Mouse (Mus musculus): ENCODE results near the gene Rsrc1. TPM values are rescaled to one million over a fixed set of nuclear protein-coding genes. Genes with fewer than 3 reads are reported as not detected.
A peak's percentile ranks its signal among the peaks of the same experiment; 100 is the strongest.

Gene Rsrc1
- total RNA-seq, 2 experiments from 2014 or later: 33.0 to 34.6 TPM

- DNase-seq (ENCODE audit: extremely low spot score in 1 of 2, low spot score in 1 of 2): no peak
These were observed 385.1 kb downstream of the Rsrc1 start for GRCm38 (mm10) chr3:67366087-67366892.

- no peak for DNase-seq (ENCODE audit: extremely low spot score in 1 of 2, low spot score in 1 of 2)
These were observed 386.3 kb downstream of the Rsrc1 start for GRCm38 (mm10) chr3:67367481-67367880.

- no peak for DNase-seq (ENCODE audit: extremely low spot score in 1 of 2, low spot score in 1 of 2)
These were observed 388.4 kb downstream of the Rsrc1 start for GRCm38 (mm10) chr3:67369407-67370079.

- DNase-seq (ENCODE audit: extremely low spot score in 1 of 2, low spot score in 1 of 2): no peak
These were observed 391.0 kb downstream of the Rsrc1 start for GRCm38 (mm10) chr3:67372194-67372593.

- no peak for DNase-seq (ENCODE audit: extremely low spot score in 1 of 2, low spot score in 1 of 2)
These were observed 391.6 kb downstream of the Rsrc1 start for GRCm38 (mm10) chr3:67372781-67373180.

GRCm38 (mm10) chr3:67373872-67374271 lies 392.7 kb downstream of the Rsrc1 start, which contains the start of gene Mlf1:
Mlf1 (plus strand) TSS chr3:67374097.
- peak; percentile 71 to 72 for DNase-seq (ENCODE audit: extremely low spot score in 1 of 2, low spot score in 1 of 2)

- DNase-seq (ENCODE audit: extremely low spot score in 1 of 2, low spot score in 1 of 2): no peak
These were observed 393.2 kb downstream of the Rsrc1 start for GRCm38 (mm10) chr3:67374360-67374778.

GRCm38 (mm10) chr3:67375063-67375462 lies 393.9 kb downstream of the Rsrc1 start, which contains the start of gene Gm17402:
Gm17402 (minus strand) TSS chr3:67375163.
- no peak for DNase-seq (ENCODE audit: extremely low spot score in 1 of 2, low spot score in 1 of 2)

GRCm38 (mm10) chr3:67378215-67378614 lies 397.0 kb downstream of the Rsrc1 start:
- DNase-seq (ENCODE audit: extremely low spot score in 1 of 2, low spot score in 1 of 2): no peak

Other genes starting within 250 kb of the Rsrc1 start
- not detected for gene Shox2, start 381 bp downstream of the Rsrc1 start, total RNA-seq (2021)

Measured in layer of hippocampus, postnatal 25 days (tissue).